Mouse (Mus musculus): ENCODE measurements around the gene Gabarap.
A peak's percentile ranks its signal among the peaks of the same experiment; 100 is the strongest.

Gabarap gene

GRCm38 (mm10) chr11:69968793-69969192 is 22.1 kb upstream of the Gabarap start:
- DNase-seq (ENCODE audit: low read depth, low spot score), result no peak

- no peak for DNase-seq (ENCODE audit: low read depth, low spot score)
These were observed 20.7 kb upstream of the Gabarap start for GRCm38 (mm10) chr11:69970222-69970621.

DNA sequence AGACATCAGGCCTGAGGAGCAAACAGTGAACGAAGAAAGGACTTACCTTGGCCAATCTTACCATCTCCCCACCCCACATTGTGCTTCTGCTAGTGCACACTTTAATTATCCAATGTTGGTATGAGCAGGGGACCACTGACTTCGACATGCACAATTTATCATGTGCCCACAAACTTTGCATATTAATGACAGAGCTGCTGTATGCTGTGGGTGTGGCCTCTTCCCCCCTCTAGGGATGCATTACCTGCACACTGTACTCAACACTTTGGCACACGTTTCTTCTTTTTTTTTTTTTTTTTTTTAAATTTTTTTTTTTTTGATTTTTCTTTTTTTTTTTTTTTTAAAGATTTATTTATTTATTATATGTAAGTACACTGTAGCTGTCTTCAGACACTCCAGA is 20.2 kb upstream of the Gabarap start:
- DNase-seq (ENCODE audit: low read depth, low spot score), result no peak

DNA sequence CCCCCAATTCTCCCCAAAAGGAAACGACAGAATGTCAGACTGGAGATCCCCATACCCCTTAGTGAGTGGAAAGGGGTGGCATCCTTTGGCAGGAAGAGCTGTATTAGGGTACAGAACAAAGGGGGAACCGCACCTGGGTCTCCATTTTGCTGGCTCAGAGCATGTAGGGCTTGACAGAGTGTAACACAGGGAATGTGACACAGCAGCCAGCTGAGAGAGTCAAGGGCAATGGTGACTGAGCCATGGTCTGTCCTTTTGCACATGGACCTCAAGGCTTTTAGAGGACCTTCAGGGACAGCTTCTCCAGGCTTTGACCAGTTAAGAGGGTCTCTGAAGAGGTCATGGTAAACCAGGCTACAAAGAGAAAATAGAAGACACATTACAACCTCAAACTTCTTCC is 16.0 kb upstream of the Gabarap start:
- DNase-seq (ENCODE audit: low read depth, low spot score), result no peak

DNA sequence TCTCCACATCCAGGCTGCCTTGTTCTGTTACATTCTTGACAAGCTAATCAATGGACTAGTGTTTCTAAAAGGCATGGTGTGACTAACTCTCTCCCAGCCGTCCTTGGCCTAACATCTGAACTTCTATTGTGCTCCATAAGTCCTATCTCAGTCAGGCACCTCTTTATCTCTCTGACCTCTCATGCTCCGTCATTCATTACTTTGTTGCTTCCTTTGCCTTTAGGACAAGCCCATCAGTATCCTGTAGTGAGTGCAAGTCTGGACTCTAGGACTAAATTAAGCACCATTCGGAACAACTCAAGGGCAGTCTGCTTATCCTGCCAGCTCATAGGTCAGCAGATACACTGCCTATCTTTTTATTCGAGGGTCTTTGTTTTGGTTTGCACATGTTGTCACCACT is 14.7 kb upstream of the Gabarap start:
- DNase-seq (ENCODE audit: low read depth, low spot score), result no peak

DNA sequence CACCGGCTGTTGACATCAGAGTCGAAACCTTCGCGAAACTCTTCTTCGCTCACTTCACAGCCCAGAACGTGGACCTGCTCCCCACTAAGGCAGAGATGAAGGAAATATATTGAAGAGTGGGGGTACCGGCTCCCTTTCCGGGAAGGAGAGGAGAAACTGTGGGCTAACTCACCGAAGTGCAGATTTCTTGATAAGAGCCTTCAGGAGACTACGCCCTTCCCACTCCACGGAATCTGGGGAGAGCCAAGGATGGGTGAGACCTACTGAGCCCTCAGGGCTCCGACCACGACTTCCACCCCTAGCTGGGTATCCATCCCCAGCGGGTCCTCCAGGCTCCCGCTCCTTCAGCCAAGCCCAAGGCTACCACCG is 11.1 kb upstream of the Gabarap start:
- DNase-seq (ENCODE audit: low read depth, low spot score), result peak; percentile 41

DNA sequence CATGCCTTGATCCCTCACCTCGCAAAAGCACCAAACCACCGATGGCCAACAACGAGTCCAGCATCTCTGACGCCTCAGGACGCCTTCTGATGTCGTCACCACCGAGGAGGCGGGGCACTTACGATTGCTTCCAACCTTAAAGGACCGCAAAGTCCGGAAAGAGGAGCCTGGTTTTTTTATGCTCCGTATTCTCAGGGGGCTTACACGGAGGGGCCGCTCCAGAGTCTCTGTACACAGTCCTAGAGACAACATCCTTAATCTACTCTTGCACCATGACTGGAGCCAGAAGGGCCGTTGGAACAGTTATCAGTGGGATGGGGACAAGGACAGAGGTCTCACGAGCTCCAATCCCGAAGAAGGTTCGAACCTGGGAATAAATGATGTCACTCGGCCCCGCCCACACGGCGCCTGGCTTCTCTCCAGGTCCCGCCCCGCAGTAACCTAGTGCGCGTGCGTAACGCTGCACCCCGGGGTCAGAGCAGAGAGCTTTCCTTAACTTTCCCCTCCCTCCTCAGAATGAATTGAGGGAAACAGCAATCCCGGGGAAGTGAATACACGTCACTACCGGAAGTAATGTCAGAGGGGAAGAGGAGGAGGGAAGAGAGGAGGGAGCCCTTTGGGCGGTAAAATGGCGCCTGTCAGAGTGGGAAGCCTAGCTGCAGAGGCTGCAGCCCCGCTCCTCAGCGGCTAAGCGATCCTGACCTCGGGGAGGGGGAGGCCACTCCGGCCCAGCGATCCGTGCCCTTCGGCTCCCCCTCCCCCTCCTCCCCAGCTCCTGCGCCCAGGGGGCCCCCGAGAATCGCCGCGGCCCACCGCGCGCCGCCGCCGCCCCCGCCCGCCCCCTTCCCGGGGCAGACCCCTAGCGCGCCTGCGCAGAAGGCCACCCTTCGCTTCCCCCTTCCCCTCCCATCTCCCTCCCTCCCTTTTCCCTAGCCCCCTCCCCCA is 10.5 kb upstream of the Gabarap start:
- peak; percentile 95 for DNase-seq (ENCODE audit: low read depth, low spot score)

- peak; percentile 76 for DNase-seq (ENCODE audit: low read depth, low spot score)
These were observed 9.7 kb upstream of the Gabarap start, which contains the start of gene Ctdnep1 for GRCm38 (mm10) chr11:69981141-69981762. TSS of gene Ctdnep1 (plus strand) at chr11:69981156.

DNA sequence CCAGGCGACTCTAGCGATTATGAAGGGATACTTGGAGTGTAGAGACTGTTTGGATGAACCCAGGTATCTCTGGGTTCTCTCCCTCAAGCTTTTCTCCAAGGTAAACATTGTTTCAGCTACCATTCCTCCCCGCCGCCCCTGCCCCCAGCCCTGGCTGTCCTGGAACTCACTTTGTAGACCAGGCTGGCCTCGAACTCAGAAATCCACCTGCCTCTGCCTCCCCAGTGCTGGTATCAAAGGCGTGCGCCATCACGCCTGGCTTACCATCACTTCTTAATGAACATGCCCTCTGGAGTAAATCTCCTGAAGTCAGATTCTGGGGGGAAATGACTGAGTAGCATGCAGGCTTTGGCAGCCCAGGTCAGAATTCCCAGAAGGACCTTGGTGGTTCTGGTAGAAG is 8.7 kb upstream of the Gabarap start, which contains the start of gene Elp5:
Gene Elp5, minus strand, starts transcription at position 293 of the 400 bp plus-strand sequence.
- no peak for DNase-seq (ENCODE audit: low read depth, low spot score)

GRCm38 (mm10) chr11:69982877-69983276 is 8.1 kb upstream of the Gabarap start:
- DNase-seq (ENCODE audit: low read depth, low spot score), result no peak

GRCm38 (mm10) chr11:69983377-69983776 is 7.6 kb upstream of the Gabarap start:
- no peak for DNase-seq (ENCODE audit: low read depth, low spot score)

DNA sequence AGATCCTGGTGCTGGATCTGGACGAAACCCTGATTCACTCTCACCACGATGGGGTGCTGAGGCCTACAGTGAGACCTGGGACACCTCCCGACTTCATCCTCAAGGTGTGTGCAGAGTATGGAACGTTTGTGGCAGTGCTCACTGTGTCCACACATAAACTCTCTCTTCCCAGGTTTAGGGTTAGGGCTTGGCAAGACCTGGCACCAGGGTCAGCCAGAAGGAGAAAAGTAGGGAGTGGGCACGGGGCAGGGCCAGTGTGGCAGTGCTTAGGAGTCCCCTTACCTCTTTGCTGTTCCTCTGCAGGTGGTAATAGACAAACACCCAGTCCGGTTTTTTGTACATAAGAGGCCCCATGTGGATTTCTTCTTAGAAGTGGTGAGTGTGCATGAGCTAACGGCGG is 6.5 kb upstream of the Gabarap start:
- DNase-seq (ENCODE audit: low read depth, low spot score), result no peak

GRCm38 (mm10) chr11:69989949-69990348 is 994 bp upstream of the Gabarap start:
- DNase-seq (ENCODE audit: low read depth, low spot score), result no peak

DNA sequence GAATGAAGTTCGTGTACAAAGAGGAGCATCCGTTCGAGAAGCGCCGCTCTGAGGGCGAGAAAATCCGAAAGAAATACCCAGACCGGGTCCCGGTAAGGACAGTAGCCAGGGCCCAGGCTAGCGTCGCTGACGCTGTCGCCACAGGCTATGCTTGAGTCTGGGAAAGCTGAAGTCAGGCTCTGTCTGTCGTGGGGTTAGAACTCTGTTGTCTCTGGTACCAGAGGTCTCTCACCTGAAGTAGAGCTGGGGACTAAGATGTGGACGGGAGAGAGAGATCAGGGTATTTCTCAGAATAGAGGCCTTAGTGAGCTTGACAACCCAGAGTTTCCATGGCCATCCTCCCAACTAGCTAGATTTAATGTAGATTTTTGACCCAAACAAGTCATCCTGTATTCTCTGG is 768 bp downstream of the Gabarap start:
- DNase-seq (ENCODE audit: low read depth, low spot score), result no peak

- DNase-seq (ENCODE audit: low read depth, low spot score), result no peak
These were observed 1.5 kb downstream of the Gabarap start for GRCm38 (mm10) chr11:69992396-69992795.

- no peak for DNase-seq (ENCODE audit: low read depth, low spot score)
These were observed 2.0 kb downstream of the Gabarap start for GRCm38 (mm10) chr11:69992932-69993331.

DNA sequence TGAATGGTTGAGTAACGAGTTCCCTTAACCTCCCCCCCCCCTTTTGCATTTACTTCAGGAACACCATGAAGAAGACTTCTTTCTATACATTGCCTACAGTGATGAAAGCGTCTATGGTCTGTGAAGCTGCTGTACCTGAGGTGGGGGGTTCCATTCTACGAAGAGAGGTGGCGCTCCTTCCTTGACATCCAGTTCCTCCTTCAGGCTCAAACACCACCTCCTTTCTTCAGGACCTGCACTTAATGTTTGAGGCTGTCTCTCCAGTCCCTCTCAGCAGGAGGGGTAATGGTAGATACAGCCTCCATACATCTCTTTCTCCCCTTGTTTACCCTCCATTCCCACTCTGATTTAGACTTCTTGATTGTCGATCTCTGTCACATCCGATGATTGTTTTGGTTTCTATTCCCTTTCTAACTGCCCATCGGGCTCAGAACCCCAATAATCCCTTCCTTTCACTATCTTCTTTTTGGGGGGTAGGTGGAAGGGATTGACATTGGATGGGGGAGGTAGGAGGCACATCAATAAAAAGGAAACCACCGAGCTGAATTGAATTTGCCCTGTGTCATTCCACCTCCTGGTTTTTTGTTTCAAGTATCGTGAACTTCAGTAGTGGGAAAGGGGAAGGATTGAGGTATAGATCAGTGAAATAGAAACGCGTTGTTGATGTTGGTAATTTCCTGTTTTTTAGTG is 3.6 kb downstream of the Gabarap start:
- no peak for DNase-seq (ENCODE audit: low read depth, low spot score)

DNA sequence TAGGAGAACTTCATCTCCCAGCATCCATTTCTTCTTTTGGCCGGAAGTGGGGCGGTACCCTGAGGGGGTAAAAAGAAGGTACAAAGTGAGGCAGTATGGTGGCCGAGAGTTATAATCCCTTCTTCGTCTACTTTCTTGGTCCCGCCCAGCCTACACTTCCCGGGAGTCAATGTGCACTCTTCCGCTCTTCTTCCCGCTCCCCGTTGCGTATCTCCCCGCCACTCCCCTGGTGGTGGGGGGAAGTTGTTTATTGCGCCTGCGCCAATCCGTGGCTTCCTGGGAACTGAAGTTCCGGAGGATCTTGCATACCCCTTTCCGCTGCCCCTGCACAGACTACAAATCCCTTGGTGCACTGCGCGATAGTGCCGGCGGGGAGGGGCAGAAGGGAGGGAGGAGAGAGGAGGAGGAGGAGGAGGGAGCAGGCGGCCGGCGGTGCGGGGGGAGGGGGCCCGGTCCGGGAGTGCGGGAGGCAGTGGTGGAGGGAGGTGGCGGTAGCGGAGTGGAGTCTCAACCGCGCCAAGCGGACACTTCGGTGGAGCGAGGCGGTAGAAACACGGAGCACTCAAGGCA is 4.5 kb downstream of the Gabarap start, which contains the start of gene Phf23:
Gene Phf23, plus strand, starts transcription at position 387 of the 570 bp plus-strand sequence.
- DNase-seq (ENCODE audit: low read depth, low spot score), result peak; percentile 99

- peak; percentile 80 for DNase-seq (ENCODE audit: low read depth, low spot score)
These were observed 5.5 kb downstream of the Gabarap start for GRCm38 (mm10) chr11:69996161-69997061.

DNA sequence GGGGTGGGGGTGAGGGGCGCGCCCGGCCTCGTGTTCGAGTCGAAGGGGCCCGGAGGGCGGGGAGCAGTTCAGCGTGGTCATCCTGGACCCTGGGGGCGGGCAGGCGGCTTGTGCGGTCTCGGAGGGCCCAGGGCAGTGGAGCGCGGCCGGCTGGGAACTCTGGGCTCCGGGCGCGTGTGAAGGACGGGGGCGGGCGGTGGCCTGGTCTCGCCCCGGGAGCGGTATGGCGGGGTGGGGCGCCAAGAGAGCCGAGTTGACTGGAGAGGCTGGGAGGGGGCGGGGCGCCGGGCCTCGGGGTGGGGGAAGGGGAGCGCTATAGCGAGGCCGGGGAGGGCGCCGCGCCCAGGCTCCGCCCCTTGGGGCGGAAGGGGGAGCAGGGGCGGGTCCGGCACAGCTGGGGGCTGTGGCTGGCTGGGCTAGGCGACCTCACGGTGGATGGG is 6.1 kb downstream of the Gabarap start:
- peak; percentile 88 for DNase-seq (ENCODE audit: low read depth, low spot score)
